Mouse (Mus musculus): ENCODE measurements around the gene Khnyn. TPM values are rescaled to one million over a fixed set of nuclear protein-coding genes. Genes with fewer than 3 reads are reported as not detected.

Khnyn gene
- total RNA-seq, 2 experiments from 2014 or later = 7.1 to 8.2 TPM

DNA sequence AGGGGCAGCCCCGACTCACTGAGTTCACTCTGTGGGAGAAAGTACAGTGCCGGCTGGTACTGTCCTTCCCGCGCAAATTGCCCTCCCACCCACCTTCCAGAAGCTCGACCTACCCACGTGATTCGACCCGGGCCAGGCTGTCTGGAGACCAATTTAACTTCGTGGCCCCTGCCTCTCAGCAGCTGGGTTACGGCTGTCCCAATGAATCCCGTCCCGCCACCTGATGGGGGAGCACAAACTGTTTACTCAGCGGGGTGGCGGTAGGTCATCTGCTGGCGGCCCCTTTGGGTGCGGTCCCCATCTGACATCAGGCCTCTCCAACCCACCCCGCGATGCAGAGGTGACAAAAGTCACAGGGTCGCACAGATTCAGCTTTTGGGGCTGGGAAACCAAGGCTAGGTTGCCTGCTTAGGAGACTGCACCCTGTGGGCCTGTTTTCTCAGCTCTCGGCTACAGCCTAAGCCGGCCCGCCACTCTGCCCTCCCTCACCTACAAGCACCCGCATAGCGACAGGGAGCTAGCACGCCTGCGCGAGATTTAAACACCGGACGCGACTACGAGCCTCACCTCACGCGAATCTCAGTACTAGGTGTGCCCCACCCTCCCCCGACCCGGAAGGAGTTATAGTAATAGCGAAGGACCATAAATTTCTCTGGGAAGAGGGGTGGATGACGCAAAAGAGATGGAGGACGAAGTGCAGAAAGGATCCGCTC is 15.1 kb downstream of the Khnyn start, which contains the start of gene Sdr39u1:
TSS of gene Sdr39u1 (minus strand) at position 593 of the 713 bp plus-strand sequence.
- intact Hi-C loops (cut with DNase I; ENCODE audit: low total_unique reads) = no loop called here
- peak; percentile 85 for DNase-seq

- intact Hi-C loops (cut with DNase I; ENCODE audit: low total_unique reads) = no loop called here
- no peak for DNase-seq
Observed at GRCm38 (mm10) chr14:55900414-55900755, 15.6 kb downstream of the Khnyn start.

- intact Hi-C loops (cut with DNase I; ENCODE audit: low total_unique reads) = no loop called here
- DNase-seq = no peak
Observed at GRCm38 (mm10) chr14:55905518-55905917, 20.8 kb downstream of the Khnyn start.

GRCm38 (mm10) chr14:55913406-55913805 is 28.7 kb downstream of the Khnyn start:
- no peak for DNase-seq
- intact Hi-C loops (cut with DNase I; ENCODE audit: low total_unique reads) = loop anchor here (2.0 kb wide), 1 partner anchor 41 kb away; no protein-coding TSS in a partner anchor

- intact Hi-C loops (cut with DNase I; ENCODE audit: low total_unique reads) = loop anchor here (5.0 kb wide), 1 partner anchor 96 kb away; the partner anchor contains the start of gene Nfatc4
- peak; percentile 66 for DNase-seq
Observed at GRCm38 (mm10) chr14:55918240-55919082, 33.7 kb downstream of the Khnyn start.

- DNase-seq = no peak
- intact Hi-C loops (cut with DNase I; ENCODE audit: low total_unique reads) = no loop called here
Observed at GRCm38 (mm10) chr14:55922475-55923232, 37.9 kb downstream of the Khnyn start.

GRCm38 (mm10) chr14:55926847-55927246 is 42.1 kb downstream of the Khnyn start:
- intact Hi-C loops (cut with DNase I; ENCODE audit: low total_unique reads) = no loop called here
- no peak for DNase-seq

GRCm38 (mm10) chr14:55929263-55929997 is 44.7 kb downstream of the Khnyn start:
- intact Hi-C loops (cut with DNase I; ENCODE audit: low total_unique reads) = no loop called here
- DNase-seq = no peak

DNA sequence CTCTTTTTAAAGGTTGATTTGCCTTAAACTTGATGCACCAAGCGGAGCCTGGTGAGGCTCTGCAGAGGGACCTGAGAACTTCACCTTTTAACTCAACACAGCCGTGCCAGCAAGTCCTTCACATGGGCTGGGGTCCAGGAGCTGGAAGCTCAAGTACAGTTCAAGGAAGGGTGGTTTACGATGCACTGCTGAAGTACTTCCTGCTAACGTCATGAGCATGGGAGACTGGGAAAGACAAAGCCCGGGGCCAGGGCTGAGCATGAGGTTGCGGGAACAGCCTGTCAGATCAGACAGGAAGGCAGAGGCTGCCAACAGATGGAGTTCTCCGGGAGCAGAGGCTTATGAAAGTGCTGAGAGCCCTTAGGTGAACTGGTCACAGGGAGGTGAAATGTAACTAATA is 48.8 kb downstream of the Khnyn start:
- DNase-seq = peak; percentile 24
- intact Hi-C loops (cut with DNase I; ENCODE audit: low total_unique reads) = no loop called here

DNA sequence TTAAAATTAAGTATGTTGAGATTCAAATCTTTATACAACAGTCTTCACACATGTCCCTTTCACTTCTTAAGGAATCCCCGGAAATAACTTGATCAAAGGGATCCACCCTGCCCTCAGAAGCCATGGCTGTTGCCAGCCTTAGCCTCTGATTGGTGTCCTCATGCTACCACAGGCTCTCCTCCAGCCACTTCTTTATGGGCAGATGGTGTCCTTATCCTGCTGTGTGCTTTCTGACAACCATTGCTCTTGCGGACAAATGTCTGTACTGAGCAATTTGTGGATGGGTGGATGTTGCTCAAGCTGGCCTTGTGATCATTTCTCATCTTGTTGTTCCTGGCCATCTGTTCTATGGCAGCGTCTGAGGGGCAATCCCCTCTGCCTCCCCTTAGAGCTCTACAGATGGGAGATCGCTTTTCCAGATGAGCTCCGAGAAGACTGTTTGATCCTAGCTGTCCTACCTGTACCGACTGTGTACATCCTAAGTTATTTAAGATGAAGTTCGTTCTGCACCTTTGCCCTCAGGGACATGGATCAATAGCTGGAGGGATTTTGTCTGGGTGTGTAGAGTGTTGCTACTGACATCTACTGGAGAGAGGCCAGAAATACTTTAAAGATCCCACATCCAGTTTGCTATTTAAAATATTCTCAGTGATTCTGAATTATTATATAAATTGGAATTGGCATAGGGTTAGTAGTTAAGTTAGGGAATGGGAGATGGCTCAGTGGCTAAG is 55.5 kb downstream of the Khnyn start:
- no peak for DNase-seq
- intact Hi-C loops (cut with DNase I; ENCODE audit: low total_unique reads) = no loop called here

- no peak for DNase-seq
- intact Hi-C loops (cut with DNase I; ENCODE audit: low total_unique reads) = no loop called here
Observed at GRCm38 (mm10) chr14:55943601-55944000, 58.9 kb downstream of the Khnyn start.

GRCm38 (mm10) chr14:55944575-55944974 is 59.8 kb downstream of the Khnyn start, which contains the start of gene Cma1:
TSS of gene Cma1 (minus strand) at chr14:55944675.
- DNase-seq = no peak
- intact Hi-C loops (cut with DNase I; ENCODE audit: low total_unique reads) = no loop called here

GRCm38 (mm10) chr14:55946269-55946969 is 61.7 kb downstream of the Khnyn start:
- intact Hi-C loops (cut with DNase I; ENCODE audit: low total_unique reads) = no loop called here
- no peak for DNase-seq

Other genes with a start within 250 kb of the Khnyn start
- gene Ipo4, start 249.0 kb upstream of the Khnyn start, total RNA-seq (2021) = 10 to 100 TPM; 52.5 to 62.0 TPM
- under 1 TPM; 0.27 to 0.96 TPM for gene Gm49378, start 247.1 kb upstream of the Khnyn start, total RNA-seq (2021)
- 10 to 100 TPM; 21.5 TPM for gene Tm9sf1, start 241.1 kb upstream of the Khnyn start, total RNA-seq (2021)
- gene Tssk4, start 234.8 kb upstream of the Khnyn start, total RNA-seq (2021) = under 1 TPM; 0.12 to 0.49 TPM
- 10 to 100 TPM; 17.8 to 19.7 TPM for gene Mdp1, start 224.4 kb upstream of the Khnyn start, total RNA-seq (2021)
- gene Gmpr2, start 213.0 kb upstream of the Khnyn start, total RNA-seq (2021) = 1 to 10 TPM; 4.0 to 4.3 TPM
- 100 to 1,000 TPM; 200 to 201 TPM for gene Nedd8, start 212.8 kb upstream of the Khnyn start, total RNA-seq (2021)
- gene Tinf2, start 203.1 kb upstream of the Khnyn start, total RNA-seq (2021) = 10 to 100 TPM; 10.3 to 11.2 TPM
- under 1 TPM; 0.16 to 0.35 TPM for gene Tgm1, start 171.0 kb upstream of the Khnyn start, total RNA-seq (2021)
- gene Rabggta, start 162.7 kb upstream of the Khnyn start, total RNA-seq (2021) = 1 to 10 TPM; 8.2 to 9.3 TPM
- gene Dhrs1, start 139.3 kb upstream of the Khnyn start, total RNA-seq (2021) = 10 to 100 TPM; 28.5 to 30.2 TPM
- gene Nop9, start 139.3 kb upstream of the Khnyn start, total RNA-seq (2021) = 10 to 100 TPM; 12.1 to 13.9 TPM
- not detected for gene Cideb, start 126.5 kb upstream of the Khnyn start, total RNA-seq (2021)
- gene Ltb4r2, start 123.5 kb upstream of the Khnyn start, total RNA-seq (2021) = under 1 TPM in 1 of 2 experiments, not detected in 1; 0.12 TPM
- under 1 TPM; 0.22 to 0.39 TPM for gene Ltb4r1, start 119.0 kb upstream of the Khnyn start, total RNA-seq (2021)
- gene Adcy4, start 100.9 kb upstream of the Khnyn start, total RNA-seq (2021) = 1 to 10 TPM; 7.1 to 8.6 TPM
- gene Ripk3, start 96.1 kb upstream of the Khnyn start, total RNA-seq (2021) = 1 to 10 TPM; 2.4 to 2.6 TPM
- gene Nfatc4, start 61.8 kb upstream of the Khnyn start, total RNA-seq (2021) = 1 to 10 TPM; 7.4 to 7.5 TPM
- gene Nynrin, start 30.9 kb upstream of the Khnyn start, total RNA-seq (2021) = 1 to 10 TPM; 7.2 to 7.5 TPM
- gene Cbln3, start 555 bp upstream of the Khnyn start, total RNA-seq (2021) = under 1 TPM; 0.11 to 0.12 TPM
- gene Sdr39u1, start 15.3 kb downstream of the Khnyn start, total RNA-seq (2021) = 10 to 100 TPM; 82.6 to 85.7 TPM
- 1 to 10 TPM; 7.6 to 9.9 TPM for gene Cma1, start 59.7 kb downstream of the Khnyn start, total RNA-seq (2021)
- under 1 TPM in 1 of 2 experiments, not detected in 1; 0.57 TPM for gene Cma2, start 66.0 kb downstream of the Khnyn start, total RNA-seq (2021)
- not detected for gene Mcpt1, start 133.0 kb downstream of the Khnyn start, total RNA-seq (2021)
- gene Mcpt9, start 145.5 kb downstream of the Khnyn start, total RNA-seq (2021) = not detected
- not detected for gene Mcpt2, start 157.1 kb downstream of the Khnyn start, total RNA-seq (2021)
- gene Mcpt4, start 177.4 kb downstream of the Khnyn start, total RNA-seq (2021) = 1 to 10 TPM; 4.4 to 7.0 TPM
- gene Mcpt8, start 200.3 kb downstream of the Khnyn start, total RNA-seq (2021) = not detected
- gene Ctsg, start 217.6 kb downstream of the Khnyn start, total RNA-seq (2021) = not detected
- not detected for gene Gzme, start 235.7 kb downstream of the Khnyn start, total RNA-seq (2021)
- not detected for gene Gzmd, start 247.7 kb downstream of the Khnyn start, total RNA-seq (2021)